Mouse (Mus musculus) layer of hippocampus, postnatal 25 days (tissue): ENCODE data around the gene BC080695. TPM values are rescaled to one million over a fixed set of nuclear protein-coding genes. Genes with fewer than 3 reads are reported as not detected.
"Not testable (repeated sequence)": the region's sequence is repeated elsewhere in the genome, so short reads cannot be mapped to it uniquely, and the experiment has no call there.

Experiments
- DNase-seq, 2 experiments: peaks; one replicate each; pipeline ENCODE4 v3.0.0; 2022; ENCODE audit warnings: mixed read lengths in 2 of 2, low spot score in 1 of 2; ENCODE audit errors: extremely low spot score in 1 of 2
- total RNA-seq, 2 experiments: library from RNA; stranded (reverse); gene quantifications; 2 replicates each; pipeline ENCODE4 v1.2.3; 2021

The BC080695 gene
- total RNA-seq, result not detected

GRCm38 (mm10) chr4:143551400-143551799 lies at the start of gene BC080695, which contains the start of gene Gm13057:
TSS of gene BC080695 (plus strand) at chr4:143551700.
TSS of gene Gm13057 (plus strand) at chr4:143551709.
- not testable (repeated sequence) for DNase-seq

- DNase-seq, result no peak
These were observed 40.5 kb upstream of the BC080695 start, which contains the start of gene Gm13043 for GRCm38 (mm10) chr4:143511043-143511442. TSS of gene Gm13043 (plus strand) at chr4:143511343.

- DNase-seq, result not testable (repeated sequence)
These were observed 15.8 kb upstream of the BC080695 start, which contains the start of gene Gm13040 for GRCm38 (mm10) chr4:143535654-143536053. TSS of gene Gm13040 (plus strand) at chr4:143535954.

GRCm38 (mm10) chr4:143611927-143612326 lies 60.4 kb downstream of the BC080695 start:
- DNase-seq, result not testable (repeated sequence)

GRCm38 (mm10) chr4:143614703-143615102 lies 63.2 kb downstream of the BC080695 start, which contains the start of gene Gm13083:
TSS of gene Gm13083 (plus strand) at chr4:143615003.
- not testable (repeated sequence) for DNase-seq

GRCm38 (mm10) chr4:143618101-143618500 lies 66.6 kb downstream of the BC080695 start:
- not testable (repeated sequence) for DNase-seq

Other genes starting within 250 kb of the BC080695 start
- gene Lrrc38, start 201.9 kb upstream of the BC080695 start, total RNA-seq, result 1 to 10 TPM in 1 of 2 experiments, under 1 TPM in 1; 0.91 to 1.1 TPM
- not detected for gene Pramel1, start 157.3 kb upstream of the BC080695 start, total RNA-seq
- gene Pramef8, start 139.3 kb upstream of the BC080695 start, total RNA-seq, result 10 to 100 TPM; 10.8 to 11.6 TPM
- gene Oog4, start 101.4 kb upstream of the BC080695 start, total RNA-seq, result not detected
- not detected for gene Gm13043, start 40.4 kb upstream of the BC080695 start, total RNA-seq
- gene Gm13040, start 15.7 kb upstream of the BC080695 start, total RNA-seq, result not detected
- gene Gm13057, start within 50 bp of the BC080695 start, total RNA-seq, result not detected
- gene Gm13083, start 63.3 kb downstream of the BC080695 start, total RNA-seq, result not detected
- gene Gm13088, start 105.5 kb downstream of the BC080695 start, total RNA-seq, result not detected
- gene Gm13089, start 151.0 kb downstream of the BC080695 start, total RNA-seq, result not detected
- gene Gm13078, start 167.8 kb downstream of the BC080695 start, total RNA-seq, result not detected
- gene Gm13023, start 237.7 kb downstream of the BC080695 start, total RNA-seq, result not detected